Mouse (Mus musculus): ENCODE measurements around the gene Ect2l.

Ect2l gene

DNA sequence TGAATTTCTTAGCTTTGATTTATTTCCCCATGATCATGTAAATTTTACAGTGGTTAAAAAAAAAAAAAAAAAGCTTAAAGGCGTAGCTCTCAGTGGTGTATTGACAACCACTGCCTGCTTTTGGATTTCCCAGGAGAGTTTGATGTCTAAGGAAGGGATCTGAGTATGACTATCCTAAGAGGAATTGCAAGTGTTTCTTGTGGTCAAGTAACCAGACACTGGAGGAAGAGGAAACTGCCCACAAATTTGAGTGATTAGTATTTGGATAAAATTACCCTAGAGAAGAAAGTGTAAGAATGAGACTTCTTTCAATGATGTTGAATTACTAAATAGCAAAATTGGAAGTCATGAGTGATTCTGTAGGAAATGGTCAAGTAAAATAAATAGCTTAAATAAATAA lies 129.2 kb downstream of the Ect2l start:
- DNase-seq (ENCODE audit: low spot score in 2 of 2): no peak
